Mouse (Mus musculus) inflammation-experienced regulatory T-cells, adult 6 months (primary cell): ENCODE measurements around the gene Tlr4. TPM values are rescaled to one million over a fixed set of nuclear protein-coding genes. Genes with fewer than 3 reads are reported as not detected.

Experiments used
- ATAC-seq: one replicate; pipeline ENCODE4 v1.8.0; 2017
- polyA plus RNA-seq, 3 experiments: library from polyadenylated mRNA; unstranded; fragments of 100-300 nt; shearing (Covaris generic); gene quantifications; one replicate each; pipeline ENCODE4 v1.2.1; 2017

Gene Tlr4
- polyA plus RNA-seq, result 1 to 10 TPM; 2.2 to 2.5 (median 2.3) TPM

DNA sequence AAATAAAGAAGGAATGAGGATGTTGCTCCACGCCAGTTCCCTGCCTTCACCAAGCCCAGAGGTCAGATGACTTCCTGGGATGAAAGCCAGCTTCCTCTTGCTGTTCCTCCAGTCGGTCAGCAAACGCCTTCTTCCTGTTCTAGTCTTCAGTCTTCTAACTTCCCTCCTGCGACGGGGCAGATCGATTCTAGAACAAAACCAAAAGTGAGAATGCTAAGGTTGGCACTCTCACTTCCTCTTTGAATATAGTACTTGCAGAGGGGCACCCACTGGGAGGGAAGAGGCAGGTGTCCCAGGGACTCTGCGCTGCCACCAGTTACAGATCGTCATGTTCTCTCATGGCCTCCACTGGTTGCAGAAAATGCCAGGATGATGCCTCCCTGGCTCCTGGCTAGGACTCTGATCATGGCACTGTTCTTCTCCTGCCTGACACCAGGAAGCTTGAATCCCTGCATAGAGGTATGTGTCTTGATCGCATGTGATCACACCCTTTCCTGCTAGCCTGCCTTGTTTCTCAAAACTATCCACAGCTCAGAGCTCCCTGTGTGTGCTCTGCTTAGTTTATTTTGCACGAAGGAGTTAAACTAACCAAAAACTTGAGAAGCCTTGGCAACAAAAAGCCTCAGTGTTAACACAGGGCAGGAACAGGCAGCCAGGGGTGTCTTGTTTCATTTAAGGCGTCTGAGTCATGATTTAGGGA lies at the start of gene Tlr4:
Gene Tlr4, plus strand, starts transcription at position 122 of the 700 bp plus-strand sequence.
- ATAC-seq, result peak; percentile 65

- ATAC-seq, result no peak
Observed at GRCm38 (mm10) chr4:66794283-66794682, 33.1 kb upstream of the Tlr4 start.

DNA sequence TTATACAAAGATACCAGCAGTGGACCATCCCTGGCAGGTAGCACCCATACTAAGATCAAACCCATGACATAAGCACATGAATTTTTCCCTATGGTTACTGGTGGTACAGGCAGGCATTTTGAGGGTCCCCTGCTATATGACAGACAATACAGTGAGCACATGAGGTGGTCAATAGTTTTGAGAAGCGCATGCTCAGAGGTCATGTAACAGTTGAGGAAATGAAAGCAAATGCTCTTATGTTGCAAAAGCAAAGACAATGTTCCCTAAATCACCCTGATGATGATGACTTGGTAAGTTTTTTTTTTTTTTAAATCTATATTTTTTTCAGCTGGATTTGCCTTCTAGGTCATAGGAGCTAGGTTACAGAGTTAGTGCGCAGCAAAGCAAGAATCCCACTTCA lies 30.7 kb upstream of the Tlr4 start:
- no peak for ATAC-seq

- ATAC-seq, result no peak
Observed at GRCm38 (mm10) chr4:66804552-66805301, 22.7 kb upstream of the Tlr4 start.

GRCm38 (mm10) chr4:66805747-66806146 lies 21.6 kb upstream of the Tlr4 start:
- no peak for ATAC-seq

DNA sequence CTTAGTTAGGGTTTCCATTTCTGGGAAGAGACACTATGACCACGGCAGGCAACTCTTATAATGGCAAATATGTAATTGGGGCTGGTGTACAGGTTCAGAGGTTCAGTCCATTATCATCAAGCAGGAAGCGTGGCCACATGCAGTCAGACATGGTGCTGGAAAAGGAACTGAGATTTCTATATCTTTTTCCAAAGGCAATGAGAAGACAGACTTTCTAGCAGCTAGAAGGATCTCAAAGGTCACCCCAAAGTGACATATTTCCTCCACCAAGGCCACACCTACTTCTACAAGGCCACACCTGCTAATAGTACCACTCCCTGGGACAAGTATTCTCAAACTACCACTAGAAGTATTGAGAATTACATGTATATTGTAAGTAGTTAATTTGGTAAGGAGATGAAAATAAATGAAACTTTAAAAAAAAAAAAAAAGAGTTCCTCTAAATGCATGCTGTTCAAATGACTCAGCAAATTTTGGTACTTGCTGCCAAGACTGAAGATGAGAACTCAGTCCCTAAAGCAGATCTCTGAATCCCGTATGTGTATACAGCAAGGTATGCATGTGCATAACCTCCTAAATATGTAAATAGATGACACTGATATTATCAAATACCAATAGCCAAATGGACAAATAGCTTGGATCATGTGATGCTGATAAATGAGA lies 10.9 kb upstream of the Tlr4 start:
- ATAC-seq, result no peak

- ATAC-seq, result no peak
Observed at GRCm38 (mm10) chr4:66821171-66821570, 6.2 kb upstream of the Tlr4 start.

- ATAC-seq, result no peak
Observed at GRCm38 (mm10) chr4:66821764-66822163, 5.6 kb upstream of the Tlr4 start.

- ATAC-seq, result no peak
Observed at GRCm38 (mm10) chr4:66828163-66828668, 832 bp downstream of the Tlr4 start.

GRCm38 (mm10) chr4:66828686-66829085 lies 1.3 kb downstream of the Tlr4 start:
- no peak for ATAC-seq

DNA sequence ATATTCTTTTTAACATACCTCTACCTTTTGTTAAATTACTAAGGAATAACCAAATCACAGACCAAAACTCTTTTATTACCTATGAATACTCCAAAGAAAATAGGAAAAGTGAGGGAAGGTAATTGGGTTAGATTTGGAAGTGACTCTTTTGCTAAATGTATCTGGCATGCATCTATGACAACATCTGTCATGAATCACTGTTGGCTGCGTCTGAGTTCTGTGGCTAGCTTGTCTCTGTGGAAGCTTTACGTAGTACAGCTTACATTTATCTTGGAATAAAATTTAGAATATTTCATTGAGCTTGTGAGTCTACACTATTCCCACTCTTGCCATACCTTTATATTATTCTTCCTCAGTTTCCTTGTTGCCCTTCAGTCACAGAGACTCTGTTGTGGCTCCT lies 10.7 kb downstream of the Tlr4 start:
- ATAC-seq, result no peak

DNA sequence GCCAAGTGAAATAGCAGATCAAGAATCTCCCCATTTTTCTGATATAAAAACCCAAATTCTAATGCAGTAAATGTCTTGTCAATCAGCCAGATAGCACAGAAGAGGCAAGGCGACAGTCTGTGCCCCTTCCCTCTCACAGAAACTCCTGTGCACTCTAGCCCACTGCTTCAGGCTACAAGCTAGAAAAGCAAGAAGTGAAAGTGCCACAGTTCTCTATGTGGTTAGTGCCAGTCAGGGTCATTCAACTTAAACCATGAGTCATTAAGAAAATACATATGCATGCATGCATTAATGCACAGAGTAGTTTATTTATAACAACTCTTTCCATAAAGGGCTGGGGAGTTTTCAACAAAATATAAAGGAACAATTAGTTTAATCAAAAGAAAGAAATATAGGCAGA lies 15.9 kb downstream of the Tlr4 start:
- ATAC-seq, result no peak

- ATAC-seq, result no peak
Observed at GRCm38 (mm10) chr4:66852011-66852410, 24.6 kb downstream of the Tlr4 start.

DNA sequence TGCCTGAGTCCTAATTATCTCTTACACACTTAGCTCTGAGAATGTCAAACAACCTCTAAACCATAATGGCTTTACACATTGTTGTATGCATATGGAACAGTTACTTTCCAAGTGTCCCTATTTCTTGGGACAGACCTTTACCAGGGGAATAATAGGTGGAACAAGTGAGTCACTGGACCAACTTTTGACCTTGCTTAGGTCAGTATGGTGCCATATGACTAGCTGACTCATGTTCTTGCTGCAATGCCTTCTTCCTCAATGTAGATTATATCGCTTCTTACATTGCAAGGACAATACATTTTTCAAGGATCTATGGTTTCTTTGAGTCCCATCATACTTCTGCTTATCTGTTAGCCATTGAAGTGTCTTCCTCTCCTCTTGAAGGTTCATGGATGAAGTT lies 29.6 kb downstream of the Tlr4 start:
- no peak for ATAC-seq

DNA sequence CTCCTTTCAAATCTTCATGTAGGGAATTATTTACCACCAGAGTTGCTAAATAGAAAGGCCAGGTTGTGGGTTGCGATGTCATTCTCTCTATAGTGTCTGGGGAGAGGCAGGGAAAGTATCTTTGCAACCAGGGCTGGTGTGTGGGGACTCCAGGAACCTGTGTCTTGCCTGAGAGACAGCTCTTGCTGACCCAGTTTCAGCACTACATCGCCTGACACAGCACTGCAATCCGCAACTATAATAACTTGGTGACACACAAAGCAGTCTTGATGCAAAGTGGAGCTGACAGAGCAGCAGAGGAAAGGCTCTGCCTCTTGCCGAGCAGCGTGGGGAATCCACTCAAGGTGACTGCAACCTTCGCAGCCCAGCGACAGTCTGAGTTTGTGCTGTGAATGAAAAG lies 42.5 kb downstream of the Tlr4 start:
- ATAC-seq, result no peak

- no peak for ATAC-seq
Observed at GRCm38 (mm10) chr4:66872026-66872425, 44.6 kb downstream of the Tlr4 start.

- ATAC-seq, result no peak
Observed at GRCm38 (mm10) chr4:66873342-66873741, 46.0 kb downstream of the Tlr4 start.

DNA sequence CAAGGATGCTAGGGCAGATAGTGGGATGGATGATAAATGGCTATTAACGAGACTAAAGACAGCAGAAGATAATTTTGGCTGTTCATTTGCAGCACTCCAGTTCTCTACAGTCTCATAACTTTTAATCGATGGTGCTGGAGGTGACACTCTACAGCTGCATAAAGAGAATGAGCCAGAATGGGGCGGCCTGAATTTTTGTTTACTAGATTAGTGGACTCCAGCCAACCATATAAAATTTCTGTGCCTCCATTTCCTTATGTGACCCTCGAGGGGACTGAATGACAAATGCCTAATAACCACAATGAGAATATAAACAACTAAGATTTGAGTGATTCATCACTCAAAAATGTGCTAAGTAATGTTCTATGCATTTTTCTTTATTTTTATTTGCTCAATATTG lies 48.4 kb downstream of the Tlr4 start:
- no peak for ATAC-seq

- no peak for ATAC-seq
Observed at GRCm38 (mm10) chr4:66877609-66878008, 50.2 kb downstream of the Tlr4 start.

DNA sequence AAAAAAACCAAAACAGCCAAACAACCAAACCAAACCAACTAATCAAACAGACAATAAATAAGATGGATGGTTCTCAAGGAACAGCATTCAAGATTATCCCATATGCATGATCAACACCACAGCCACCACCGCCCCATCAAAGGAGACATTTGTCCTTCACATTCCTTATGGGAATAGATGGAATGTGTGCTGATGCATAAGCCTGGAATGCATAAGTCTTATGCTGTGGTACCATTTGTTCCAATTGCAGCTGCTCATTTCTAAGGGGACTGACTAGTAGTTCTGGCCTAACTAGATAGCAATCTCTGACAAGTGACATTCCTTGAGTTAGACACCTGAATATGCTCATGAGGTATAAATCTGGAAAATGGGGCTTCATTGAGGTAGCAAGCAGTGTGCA lies 54.1 kb downstream of the Tlr4 start:
- ATAC-seq, result no peak

GRCm38 (mm10) chr4:66883264-66883663 lies 55.9 kb downstream of the Tlr4 start:
- ATAC-seq, result no peak

GRCm38 (mm10) chr4:66894547-66894946 lies 67.2 kb downstream of the Tlr4 start:
- no peak for ATAC-seq

DNA sequence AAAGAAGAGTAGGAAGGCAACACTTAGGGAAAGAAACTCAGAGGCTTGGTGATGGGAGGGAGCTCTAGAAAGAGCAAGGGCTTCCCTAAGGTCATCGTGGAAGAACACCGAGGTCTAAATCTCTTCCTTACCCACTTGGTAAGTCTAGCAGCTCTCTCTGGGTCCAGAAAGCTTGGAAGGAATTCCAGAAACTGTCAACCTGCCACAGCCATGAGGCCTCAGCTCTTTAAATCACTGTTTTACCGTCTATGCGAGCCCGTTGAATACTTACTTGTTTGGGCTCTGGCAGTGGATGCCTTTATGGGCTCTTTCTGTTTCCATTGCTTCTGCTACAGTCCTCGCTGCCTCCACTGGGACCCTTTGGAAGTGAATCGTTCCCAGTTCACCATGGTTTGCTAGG lies 67.6 kb downstream of the Tlr4 start:
- ATAC-seq, result no peak

- no peak for ATAC-seq
Observed at GRCm38 (mm10) chr4:66900126-66900525, 72.7 kb downstream of the Tlr4 start.
